Mouse (Mus musculus) inflammation-experienced regulatory T-cells, adult 6 months (primary cell): Measurements from ENCODE around the gene Abca2. TPM values are rescaled to one million over a fixed set of nuclear protein-coding genes. Genes with fewer than 3 reads are reported as not detected.

Experiments
- ATAC-seq: one replicate; pipeline ENCODE4 v1.8.0; 2017
- polyA plus RNA-seq, 3 experiments: library from polyadenylated mRNA; unstranded; fragments of 100-300 nt; shearing (Covaris generic); gene quantifications; one replicate each; pipeline ENCODE4 v1.2.1; 2017

The Abca2 gene
- polyA plus RNA-seq, 3 experiments from 2014 or later: 31.4 to 59.3 (median 41.8) TPM

GRCm38 (mm10) chr2:25461407-25461806 lies 32.9 kb downstream of the Abca2 start:
- ATAC-seq: no peak

GRCm38 (mm10) chr2:25463630-25464029 lies 35.1 kb downstream of the Abca2 start:
- no peak for ATAC-seq

GRCm38 (mm10) chr2:25465256-25465655 lies 36.8 kb downstream of the Abca2 start:
- no peak for ATAC-seq

- peak; percentile 87 for ATAC-seq
These were observed 37.5 kb downstream of the Abca2 start for GRCm38 (mm10) chr2:25465816-25466635.

GRCm38 (mm10) chr2:25467606-25468303 lies 39.3 kb downstream of the Abca2 start:
- no peak for ATAC-seq

GRCm38 (mm10) chr2:25468962-25469915 lies 40.7 kb downstream of the Abca2 start:
- ATAC-seq: no peak

- ATAC-seq: no peak
These were observed 41.5 kb downstream of the Abca2 start, which contains the start of gene Ptgds for GRCm38 (mm10) chr2:25469969-25470368. TSS of gene Ptgds (minus strand) at chr2:25470046.

- ATAC-seq: no peak
These were observed 44.0 kb downstream of the Abca2 start for GRCm38 (mm10) chr2:25472550-25472949.

GRCm38 (mm10) chr2:25477541-25477940 lies 49.0 kb downstream of the Abca2 start:
- ATAC-seq: no peak

- no peak for ATAC-seq
These were observed 49.6 kb downstream of the Abca2 start for GRCm38 (mm10) chr2:25477967-25478675.

GRCm38 (mm10) chr2:25479551-25480311 lies 51.2 kb downstream of the Abca2 start:
- no peak for ATAC-seq

- no peak for ATAC-seq
These were observed 52.0 kb downstream of the Abca2 start for GRCm38 (mm10) chr2:25480541-25480940.

GRCm38 (mm10) chr2:25482969-25483368 lies 54.5 kb downstream of the Abca2 start:
- ATAC-seq: peak; percentile 90

- no peak for ATAC-seq
These were observed 56.6 kb downstream of the Abca2 start for GRCm38 (mm10) chr2:25484901-25485647.

GRCm38 (mm10) chr2:25487965-25488670 lies 59.6 kb downstream of the Abca2 start:
- no peak for ATAC-seq

GRCm38 (mm10) chr2:25488671-25489068 lies 60.2 kb downstream of the Abca2 start:
- no peak for ATAC-seq

GRCm38 (mm10) chr2:25492988-25493387 lies 64.5 kb downstream of the Abca2 start:
- no peak for ATAC-seq

- ATAC-seq: no peak
These were observed 65.0 kb downstream of the Abca2 start, which contains the start of gene Lcn12 for GRCm38 (mm10) chr2:25493476-25493961. TSS of gene Lcn12 (minus strand) at chr2:25493911.

GRCm38 (mm10) chr2:25496462-25496861 lies 68.0 kb downstream of the Abca2 start:
- no peak for ATAC-seq
